Mouse (Mus musculus) small intestine, adult 2 months (tissue): ENCODE results near the gene Ano8. TPM values are rescaled to one million over a fixed set of nuclear protein-coding genes. Genes with fewer than 3 reads are reported as not detected.

Source experiments
- H3K27ac ChIP-seq: fragments of 200-500 bp; 2 replicates; pipeline ENCODE4 v1.5.1; 2012; ENCODE audit warnings: low read depth, low read length, control low read depth, inconsistent platforms; ENCODE audit not compliant: insufficient read depth
- H3K27me3 ChIP-seq: fragments of 200-500 bp; 2 replicates; pipeline ENCODE4 v1.6.1; 2012; ENCODE audit warnings: mild to moderate bottlenecking, moderate library complexity, low read length, inconsistent platforms; ENCODE audit not compliant: control insufficient read depth, insufficient read depth
- H3K36me3 ChIP-seq: fragments of 200-500 bp; 2 replicates; pipeline ENCODE4 v1.6.1; 2012; ENCODE audit warnings: mild to moderate bottlenecking, low read length, control low read depth, inconsistent platforms; ENCODE audit not compliant: control insufficient read depth, insufficient read depth
- H3K4me1 ChIP-seq: fragments of 200-500 bp; 2 replicates; pipeline ENCODE4 v1.6.1; 2012; ENCODE audit warnings: low read length, inconsistent platforms, mixed read lengths; ENCODE audit not compliant: control insufficient read depth, insufficient read depth, insufficient read length
- H3K4me3 ChIP-seq: fragments of 200-500 bp; 2 replicates; pipeline ENCODE4 v1.5.1; 2012; ENCODE audit warnings: low read depth, mild to moderate bottlenecking, control low read depth, inconsistent platforms, low read length, moderate library complexity
- CTCF ChIP-seq: fragments of 200-500 bp; IDR thresholded peaks from 2 replicates; pipeline ENCODE4 v1.5.1; 2012; ENCODE audit warnings: low read depth, mild to moderate bottlenecking, control low read depth, inconsistent platforms, low read length, moderate library complexity, mixed read lengths; ENCODE audit not compliant: insufficient replicate concordance, insufficient read length; ENCODE audit errors: extremely low read depth
- POLR2A ChIP-seq: fragments of 200-500 bp; IDR thresholded peaks from 2 replicates; pipeline ENCODE4 v1.6.1; 2012; ENCODE audit warnings: low read depth, mild to moderate bottlenecking, control low read depth, inconsistent platforms, low read length, moderate library complexity
- WGBS: fragments of 180-500 bp; shearing (Covaris S2); methylation state at CpG from one replicate; pipeline ENCODE4 v1.1.7; 2018; 5-methylcytosine and 5-hydroxymethylcytosine counted together
- polyA plus RNA-seq: library from polyadenylated mRNA; depleted of rRNA; stranded (reverse); fragments of >200 nt; gene quantifications from 2 replicates; pipeline ENCODE4 v1.2.3, GENCODE M21; 2012

Gene Ano8
- polyA plus RNA-seq, 1 experiment = 19.8 TPM

DNA sequence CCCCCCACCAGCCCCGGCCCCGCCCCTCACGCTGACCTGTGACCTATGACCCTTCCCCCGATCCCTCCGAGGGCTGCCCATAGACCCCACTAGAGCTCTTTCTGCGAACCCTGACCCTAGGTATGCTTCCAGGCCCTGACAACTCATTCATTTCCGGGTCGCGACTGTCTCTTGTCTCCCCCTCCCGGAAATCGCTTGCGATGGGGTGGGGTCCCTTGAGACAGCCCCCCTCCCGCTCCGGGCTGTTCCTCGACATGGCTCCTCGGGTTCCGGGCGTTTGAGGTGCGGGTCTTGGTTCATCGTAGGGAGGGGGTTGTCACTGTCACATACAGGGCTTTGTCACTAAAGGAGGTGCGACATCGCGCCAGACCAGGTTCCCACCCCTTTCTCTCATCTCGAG, 16.4 kb downstream of the Ano8 start:
- peak overlapping the region; percentile 86 for H3K4me3 ChIP-seq
- under 1% methylated on average over 24 of the region's 24 CpGs for WGBS
- H3K27ac ChIP-seq = 0 out of 2 replicates have a peak overlapping the region, but pooled peaks have one; percentile 2
- no peak; the same call in 1 of the 2 replicates for TF ChIP-seq POLR2A
- TF ChIP-seq CTCF = no peak
- H3K36me3 ChIP-seq = peaks cover 16% of the 10 kb centered on the region
- H3K27me3 ChIP-seq = no peaks in the 10 kb centered on the region
- peaks cover 6% of the 10 kb centered on the region; the same call in 1 of the 2 replicates for H3K4me1 ChIP-seq

DNA sequence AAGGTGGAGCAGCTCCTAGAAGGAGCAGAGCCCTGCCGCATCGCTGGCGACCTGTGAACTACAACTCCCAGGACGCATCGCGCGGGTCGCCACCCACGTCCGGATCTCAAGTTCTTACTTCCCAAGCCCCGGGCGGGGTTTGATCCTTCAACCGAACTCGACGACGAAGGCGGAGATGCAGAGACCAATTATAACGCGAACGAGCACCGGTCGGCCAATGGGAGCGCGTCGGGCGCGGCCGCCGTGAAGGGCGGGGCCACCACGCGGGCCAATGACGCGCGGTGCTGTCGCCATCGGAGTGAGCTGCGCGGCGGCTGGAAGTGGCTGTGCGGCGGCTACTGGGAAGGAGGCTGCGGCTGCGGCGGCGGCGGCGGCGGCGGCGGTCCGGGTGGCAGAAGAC, 16.8 kb downstream of the Ano8 start, which contains the start of gene Dda1:
Dda1 (plus strand) TSS at position 284 of the 400 bp plus-strand sequence.
- H3K27me3 ChIP-seq = no peaks in the 10 kb centered on the region
- peaks cover 11% of the 10 kb centered on the region for H3K4me1 ChIP-seq
- peak within 1 kb of the TSS; percentile 86 for H3K4me3 ChIP-seq
- peaks cover 14% of the 10 kb centered on the region for H3K36me3 ChIP-seq
- WGBS = under 1% methylated on average over 52 of the region's 52 CpGs
- H3K27ac ChIP-seq = 0 out of 2 replicates have a peak within 1 kb of the TSS, but pooled peaks have one; percentile 2
- TF ChIP-seq POLR2A (peak; percentile 76), CTCF (no peak)

DNA sequence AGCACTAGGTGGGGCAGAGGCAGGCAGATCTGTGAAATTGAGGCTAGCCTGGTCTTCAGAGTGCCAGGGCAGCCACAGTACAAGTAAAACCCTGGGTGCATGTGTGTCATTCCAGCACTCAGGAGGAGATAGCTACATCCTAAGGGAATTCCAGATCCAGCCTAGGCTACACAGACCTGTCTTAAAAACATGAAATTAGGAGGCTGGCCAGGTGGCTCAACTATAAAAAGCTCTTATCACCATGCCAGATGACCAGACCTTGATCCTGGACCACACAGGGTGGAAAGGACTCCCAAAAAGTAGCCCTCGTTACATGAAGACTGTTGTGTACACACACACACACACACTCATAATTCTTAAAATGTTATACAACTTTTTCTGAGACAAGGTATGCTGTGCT, 17.8 kb downstream of the Ano8 start:
- no peak for TF ChIP-seq CTCF
- no peak for TF ChIP-seq POLR2A
- Histone ChIP-seq H3K27ac (no peak overlapping the region), H3K36me3 (peaks cover 14% of the 10 kb centered on the region), H3K27me3 (no peaks in the 10 kb centered on the region), H3K4me1 (peaks cover 16% of the 10 kb centered on the region), H3K4me3 (no peak overlapping the region)
- WGBS = 95% methylated on average over 1 of the region's 1 CpGs

DNA sequence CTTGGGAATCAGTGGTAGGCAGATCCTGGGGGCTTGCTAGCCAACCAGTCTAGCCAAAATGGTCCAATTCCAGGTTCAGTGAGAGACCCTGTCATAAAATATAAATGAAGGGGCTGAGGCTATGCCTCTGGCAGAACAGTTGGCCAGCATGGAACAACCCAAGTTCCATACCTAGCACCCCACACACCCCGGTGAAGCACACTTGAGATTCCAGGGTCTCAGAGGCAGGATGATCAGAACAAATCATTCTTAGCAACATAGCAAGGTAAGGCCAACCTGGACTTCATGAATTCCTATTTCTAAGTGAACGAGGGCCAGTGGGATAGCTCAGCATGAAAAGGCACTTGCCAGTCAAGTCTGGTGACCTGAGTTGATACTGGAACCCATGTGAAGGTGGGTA, 18.6 kb downstream of the Ano8 start:
- peaks cover 6% of the 10 kb centered on the region; the same call in 1 of the 2 replicates for H3K36me3 ChIP-seq
- TF ChIP-seq POLR2A (no peak), CTCF (no peak)
- 92% methylated on average over 2 of the region's 2 CpGs for WGBS
- H3K27me3 ChIP-seq = no peaks in the 10 kb centered on the region
- H3K4me1 ChIP-seq = peaks cover 16% of the 10 kb centered on the region
- no peak overlapping the region for H3K4me3 ChIP-seq
- no peak overlapping the region for H3K27ac ChIP-seq

DNA sequence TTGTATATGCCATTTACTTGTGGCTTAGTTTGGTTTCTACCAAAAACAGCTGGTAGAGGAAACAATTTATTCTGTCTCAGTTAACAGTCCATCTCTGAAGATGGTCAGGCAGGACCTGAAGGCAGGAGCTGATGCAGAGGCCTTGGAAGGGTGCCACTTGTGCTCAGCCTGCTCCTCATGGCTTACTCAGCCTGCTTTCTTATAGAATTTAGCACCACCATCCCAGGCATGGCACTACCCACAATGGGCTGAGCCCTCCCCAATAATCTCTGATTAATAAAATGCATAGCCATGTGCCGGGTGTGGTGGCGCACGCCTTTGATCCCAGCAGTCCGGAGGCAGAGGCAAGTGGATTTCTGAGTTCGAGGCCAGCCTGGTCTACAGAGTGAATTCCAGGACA, 19.6 kb downstream of the Ano8 start:
- Histone ChIP-seq H3K27ac (no peak overlapping the region), H3K4me1 (peaks cover 16% of the 10 kb centered on the region), H3K27me3 (no peaks in the 10 kb centered on the region), H3K36me3 (0 out of 2 replicates have a peak, but pooled peaks cover 1% of the 10 kb centered on the region), H3K4me3 (no peak overlapping the region)
- 91% methylated on average over 5 of the region's 5 CpGs for WGBS
- TF ChIP-seq POLR2A (no peak), CTCF (no peak)

DNA sequence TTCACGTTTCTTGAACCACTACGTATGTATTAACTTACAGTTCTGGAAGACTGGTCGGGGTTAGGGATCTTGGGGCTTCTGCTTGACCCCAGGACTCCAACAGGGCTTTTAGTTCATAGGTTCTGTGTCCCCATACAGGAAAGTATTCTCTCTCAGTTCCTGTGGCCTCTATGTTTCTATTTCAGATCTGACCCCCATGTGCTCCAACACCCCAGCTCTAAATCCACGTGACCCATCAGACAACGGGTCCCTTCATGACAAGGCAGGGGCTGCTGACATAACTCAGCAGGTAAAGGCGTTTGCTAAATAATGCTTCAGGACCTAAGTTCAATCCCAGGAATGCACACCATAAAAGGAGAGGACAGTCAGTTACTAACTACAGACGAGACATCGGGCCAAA, 20.0 kb downstream of the Ano8 start:
- H3K4me3 ChIP-seq = no peak overlapping the region
- 69% methylated on average over 8 of the region's 8 CpGs for WGBS

DNA sequence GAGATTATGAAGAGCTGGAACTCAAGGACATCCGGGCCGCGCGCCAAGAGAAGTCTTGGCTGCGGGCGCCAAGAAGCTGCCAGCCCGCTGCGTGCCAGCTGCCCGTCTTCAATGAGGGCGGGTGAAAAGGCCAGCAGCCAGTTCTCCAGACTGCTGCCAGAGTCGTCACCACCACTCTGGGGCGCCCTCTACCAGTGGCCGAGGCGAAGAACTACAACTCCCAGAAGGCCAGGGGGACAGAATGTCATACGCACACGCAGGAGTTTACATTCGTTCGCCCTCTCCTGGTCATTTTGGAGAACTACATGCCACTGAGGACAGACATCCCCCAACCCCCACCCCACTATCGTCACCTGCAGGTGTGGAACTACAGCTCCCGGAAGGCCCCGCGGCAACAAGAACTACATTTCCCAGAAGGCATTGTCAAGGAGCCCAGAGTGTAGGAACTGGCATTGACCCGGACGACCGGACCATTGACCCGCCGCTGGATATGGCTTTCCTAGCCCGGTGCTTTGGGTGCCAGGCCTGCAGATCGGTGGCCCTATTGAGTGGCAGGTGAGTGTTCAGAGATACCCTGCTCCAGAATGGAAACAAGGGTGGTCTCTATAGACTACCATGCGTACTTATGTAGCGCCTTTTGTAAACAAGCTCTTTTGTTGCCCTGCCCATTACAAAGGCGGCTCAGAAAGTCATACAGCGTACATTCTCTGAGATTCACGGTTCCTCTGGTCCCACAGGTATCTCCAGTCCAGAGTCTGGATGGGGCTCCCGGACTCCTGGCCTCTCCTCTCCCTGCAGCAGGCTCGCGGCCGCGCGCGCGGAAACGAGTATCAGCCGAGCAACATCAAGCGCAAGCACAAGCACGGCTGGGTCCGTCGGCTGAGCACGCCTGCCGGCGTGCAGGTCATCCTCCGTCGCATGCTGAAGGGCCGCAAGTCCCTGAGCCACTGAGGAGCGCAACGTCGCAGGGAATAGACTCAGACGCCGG, 21.0 kb downstream of the Ano8 start, which contains the start of gene Mrpl34:
Mrpl34 (plus strand) TSS at position 447 of the 988 bp plus-strand sequence.
- WGBS = under 1% methylated on average over 59 of the region's 59 CpGs
- H3K4me1 ChIP-seq = peaks cover 11% of the 10 kb centered on the region
- H3K27me3 ChIP-seq = no peaks in the 10 kb centered on the region
- peak; percentile 82 for TF ChIP-seq POLR2A
- TF ChIP-seq CTCF = peak; percentile 89; the same call in 1 of the 2 replicates
- peak within 1 kb of the TSS; percentile 80 for H3K27ac ChIP-seq
- H3K4me3 ChIP-seq = peak within 1 kb of the TSS; percentile 80
- H3K36me3 ChIP-seq = no peaks in the 10 kb centered on the region

More for the DNA sequence above, 20.0 kb downstream of the Ano8 start:
- TF ChIP-seq CTCF (no peak), POLR2A (no peak)
- H3K27me3 ChIP-seq = no peaks in the 10 kb centered on the region
- H3K27ac ChIP-seq = no peak overlapping the region
- H3K36me3 ChIP-seq = no peaks in the 10 kb centered on the region
- peaks cover 16% of the 10 kb centered on the region for H3K4me1 ChIP-seq
